Mouse (Mus musculus) MEL-GATA-1-ER (cell line): ENCODE data around the gene Sh3bgrl.
"Not testable (repeated sequence)": the region's sequence is repeated elsewhere in the genome, so short reads cannot be mapped to it uniquely, and the experiment has no call there.

Experiments
- DNase-seq: peaks from one replicate; pipeline ENCODE4 v3.0.0-alpha.2; 2012; ENCODE audit warnings: low read depth; ENCODE audit errors: extremely low read depth

Sh3bgrl gene

DNA sequence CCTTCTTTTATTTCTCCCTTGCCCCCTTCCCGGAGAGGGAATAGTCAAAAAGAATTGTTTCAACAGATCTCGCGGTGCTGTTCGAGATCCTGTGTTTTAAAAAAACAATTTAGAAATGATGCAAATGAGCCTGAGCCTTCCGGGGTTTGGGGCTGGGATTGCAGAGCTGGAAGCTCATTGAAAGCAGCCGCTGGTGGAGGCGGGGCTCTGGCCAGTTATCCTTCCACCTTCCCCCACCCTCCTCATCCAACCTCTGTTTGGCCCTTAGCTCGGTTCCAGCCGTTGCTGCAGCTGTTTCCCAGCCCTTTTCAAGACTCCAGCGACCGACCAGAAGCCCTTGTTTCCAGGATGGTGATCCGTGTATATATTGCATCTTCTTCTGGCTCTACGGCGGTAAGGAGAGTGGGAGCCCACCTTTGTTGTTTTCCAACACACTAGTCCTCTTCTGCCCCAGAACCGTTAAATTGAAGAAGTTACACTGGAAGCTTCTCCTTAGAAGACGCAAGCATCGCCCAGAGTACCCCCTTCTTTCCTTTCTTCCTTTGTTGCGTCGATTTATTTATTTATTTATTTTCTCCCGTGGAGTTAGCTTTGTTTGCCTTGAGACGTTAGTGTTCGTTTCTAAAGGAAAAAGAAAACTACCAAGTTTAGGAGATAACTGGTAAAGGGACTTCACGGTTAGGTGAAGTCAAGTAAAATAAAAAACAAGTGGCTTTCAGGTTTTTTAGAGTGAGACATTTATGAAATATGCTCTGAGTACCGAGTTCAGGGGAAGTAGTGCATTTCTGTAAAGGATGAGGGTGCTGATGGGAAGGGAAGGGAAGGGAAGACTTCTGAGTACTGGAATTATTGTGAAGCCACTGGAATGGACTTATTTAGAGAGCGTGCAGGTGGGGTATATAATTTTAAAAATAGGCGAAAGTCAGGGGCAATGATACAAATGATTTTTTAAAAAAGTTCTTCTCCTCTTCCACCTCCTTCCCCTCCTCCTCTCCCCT is at the start of gene Sh3bgrl:
Gene Sh3bgrl (plus strand): TSS at position 121 of the 998 bp plus-strand sequence.
- DNase-seq: peak; percentile 92

- no peak for DNase-seq
These were observed 47.4 kb upstream of the Sh3bgrl start for GRCm38 (mm10) chrX:109047773-109048172.

DNA sequence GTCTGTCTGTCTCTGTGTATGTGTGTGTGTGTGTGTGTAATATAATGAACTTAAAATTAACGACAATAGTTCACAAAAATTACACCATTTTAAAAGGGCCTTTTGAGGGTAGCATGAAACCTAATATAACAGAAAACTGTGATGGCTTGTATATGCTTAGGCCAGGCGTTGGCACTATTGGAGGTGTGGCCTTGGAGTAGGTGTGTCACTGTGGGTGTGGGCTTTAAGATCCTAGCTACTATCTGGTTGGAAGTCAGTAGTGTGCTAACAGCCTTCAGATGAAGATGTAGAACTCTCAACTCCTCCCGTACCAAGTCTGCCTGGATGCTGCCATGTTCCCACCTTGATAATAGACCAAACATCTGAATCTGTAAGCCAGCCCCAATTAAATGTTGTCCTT is 23.4 kb upstream of the Sh3bgrl start:
- DNase-seq: no peak

GRCm38 (mm10) chrX:109075716-109076115 is 19.4 kb upstream of the Sh3bgrl start:
- no peak for DNase-seq

DNA sequence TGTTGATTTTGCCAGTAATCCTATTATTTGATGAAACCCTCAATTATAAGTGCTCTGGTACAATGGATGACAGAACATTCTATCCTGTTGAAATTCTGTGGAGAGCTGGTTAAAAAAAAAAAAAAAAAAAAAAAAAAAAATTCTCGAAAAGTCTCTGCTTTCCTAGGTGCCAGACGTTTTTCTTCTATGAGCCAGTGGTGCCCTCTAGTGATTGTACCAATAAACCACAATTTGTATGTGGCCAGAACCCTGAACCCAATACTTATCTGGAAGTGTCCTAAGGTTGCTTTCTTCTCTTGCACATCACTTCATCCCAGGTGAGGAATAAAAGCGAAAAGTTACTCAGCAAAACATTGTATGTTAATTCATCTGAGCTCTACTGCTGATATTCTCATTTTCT is 18.8 kb upstream of the Sh3bgrl start:
- no peak for DNase-seq

GRCm38 (mm10) chrX:109079354-109079753 is 15.8 kb upstream of the Sh3bgrl start:
- DNase-seq: not testable (repeated sequence)

- DNase-seq: no peak
These were observed 8.1 kb upstream of the Sh3bgrl start for GRCm38 (mm10) chrX:109087073-109087472.

DNA sequence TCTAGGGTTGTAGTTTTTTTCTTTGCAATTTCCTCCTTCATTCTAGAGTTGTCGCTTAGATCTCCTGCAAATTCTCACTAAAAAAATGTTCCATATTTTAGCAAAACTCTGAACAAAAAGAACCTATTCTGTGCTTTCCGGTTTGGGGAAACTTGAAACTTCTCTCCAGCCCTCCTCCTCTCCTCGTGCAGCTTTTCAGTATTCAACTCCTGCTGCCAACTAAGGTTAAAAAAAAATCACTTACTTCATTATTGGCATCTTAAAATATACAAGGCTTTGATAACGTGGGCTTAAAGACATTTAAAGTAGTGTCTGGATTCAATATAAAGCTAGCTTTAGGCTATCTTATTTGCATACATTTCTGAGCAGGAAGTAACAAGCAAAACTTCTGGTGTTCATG is 365 bp upstream of the Sh3bgrl start:
- DNase-seq: no peak

DNA sequence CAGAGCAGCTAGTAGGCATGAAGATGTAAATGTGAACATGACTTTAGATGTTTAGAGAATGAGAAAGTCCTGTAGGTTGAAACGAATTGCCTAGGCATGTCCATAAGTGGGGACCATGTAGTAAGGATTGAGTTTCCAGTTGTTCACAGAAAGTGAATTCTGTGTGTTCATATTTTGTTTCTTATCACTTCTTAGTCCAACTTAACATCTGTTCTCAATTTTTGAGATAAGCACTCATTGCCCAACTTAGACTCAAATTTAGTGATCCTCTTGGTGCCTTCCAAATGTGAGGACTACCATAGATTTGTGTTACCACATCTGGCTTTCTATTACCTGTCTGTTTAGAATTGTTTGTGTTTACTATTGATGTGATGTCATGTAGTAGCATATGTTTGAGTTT is 3.3 kb downstream of the Sh3bgrl start:
- DNase-seq: no peak

DNA sequence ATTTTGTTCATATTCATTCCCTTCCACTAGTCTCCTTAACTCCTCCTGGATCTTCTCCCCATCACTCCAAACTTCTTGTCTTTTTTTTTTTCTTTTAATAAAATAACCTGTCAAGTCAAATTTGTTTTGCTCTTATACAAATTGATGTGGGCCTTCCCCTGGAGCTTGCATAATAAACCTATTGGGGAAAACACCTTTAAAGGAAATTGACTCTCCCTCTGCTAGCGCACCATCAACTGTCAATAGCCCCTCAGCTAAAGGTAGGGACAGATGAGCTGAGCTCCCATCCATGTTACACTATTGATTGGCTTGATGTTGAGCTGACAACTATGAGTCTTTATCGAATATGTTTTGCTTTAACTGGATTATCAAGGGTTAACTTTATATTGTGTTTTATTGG is 5.3 kb downstream of the Sh3bgrl start:
- DNase-seq: no peak

GRCm38 (mm10) chrX:109108117-109108805 is 13.1 kb downstream of the Sh3bgrl start:
- DNase-seq: no peak

GRCm38 (mm10) chrX:109112885-109113284 is 17.7 kb downstream of the Sh3bgrl start:
- DNase-seq: no peak

- no peak for DNase-seq
These were observed 18.5 kb downstream of the Sh3bgrl start for GRCm38 (mm10) chrX:109113401-109114280.

GRCm38 (mm10) chrX:109119829-109120826 is 25.0 kb downstream of the Sh3bgrl start:
- no peak for DNase-seq

DNA sequence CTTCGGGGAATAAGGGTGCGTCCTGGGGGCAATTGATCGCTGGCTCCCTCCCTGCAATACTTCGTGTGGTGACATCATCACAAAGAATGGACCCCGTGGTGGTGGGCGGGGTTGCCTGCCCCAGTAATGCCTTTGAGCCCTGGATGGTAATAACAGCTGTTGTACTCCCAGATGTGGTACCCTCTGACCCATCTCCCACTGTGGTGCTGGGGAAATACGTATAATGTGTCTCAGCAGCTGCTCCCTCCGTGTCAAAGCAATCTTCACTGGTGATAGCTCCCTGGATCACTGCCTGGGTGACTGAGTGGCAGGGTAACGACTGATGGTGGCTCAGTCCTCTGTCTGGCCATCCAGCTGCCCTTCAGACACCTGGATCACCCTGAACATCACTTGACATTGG is 26.0 kb downstream of the Sh3bgrl start:
- DNase-seq: no peak

DNA sequence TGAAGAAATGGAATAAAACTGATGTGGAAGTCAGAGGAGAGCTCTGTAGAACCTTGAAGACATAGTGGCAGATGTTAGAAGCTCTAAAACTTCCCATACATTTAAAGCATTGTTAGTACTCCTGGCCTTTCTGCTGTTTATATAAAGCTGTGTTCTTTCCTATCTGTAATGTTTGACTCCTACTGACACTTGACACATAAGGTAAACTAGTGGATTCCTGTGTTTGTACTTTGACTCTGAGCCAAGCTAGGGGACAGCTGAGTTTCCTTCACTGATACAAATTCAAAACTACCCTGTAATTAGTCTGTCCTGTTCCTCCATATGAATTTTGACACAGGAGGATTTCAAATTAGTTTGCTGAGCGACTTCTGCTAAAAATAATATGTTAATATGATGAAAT is 27.5 kb downstream of the Sh3bgrl start:
- DNase-seq: no peak

DNA sequence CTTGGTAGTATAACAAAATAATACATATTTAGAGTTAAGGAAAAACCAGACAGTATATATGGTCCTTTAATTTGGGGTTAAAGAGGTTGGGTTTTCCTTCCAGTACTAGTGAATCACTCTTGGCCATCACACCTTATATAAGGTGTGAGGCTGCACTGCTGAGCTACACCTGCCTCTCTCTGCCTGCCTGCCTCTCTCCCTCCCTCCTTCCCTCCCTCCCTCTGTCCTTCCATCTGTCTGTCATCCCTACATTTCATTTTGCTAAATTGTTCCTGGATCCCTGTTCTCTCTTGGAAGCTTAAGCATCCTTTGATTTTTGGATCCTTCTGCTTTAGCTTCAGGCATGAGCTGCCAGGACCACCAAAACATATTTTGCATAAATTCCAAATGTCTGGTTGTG is 28.6 kb downstream of the Sh3bgrl start:
- no peak for DNase-seq

DNA sequence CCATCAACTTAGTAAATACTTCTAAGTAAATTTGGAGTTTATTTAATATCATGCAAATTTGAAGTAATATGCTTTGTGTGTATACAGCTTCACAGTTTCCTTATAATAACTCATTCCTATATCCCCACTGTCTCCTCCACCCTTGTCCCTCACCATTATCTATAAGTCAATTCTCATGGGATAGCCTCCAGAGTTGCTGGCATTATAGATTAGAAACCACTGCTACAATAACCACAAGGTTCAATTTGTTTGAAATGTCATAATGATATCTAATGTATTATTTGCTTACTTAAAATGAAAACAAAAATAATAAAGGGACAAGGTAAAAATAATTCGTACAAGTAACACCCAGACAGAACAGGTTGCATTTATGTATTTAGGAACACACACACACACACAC is 31.7 kb downstream of the Sh3bgrl start:
- no peak for DNase-seq

DNA sequence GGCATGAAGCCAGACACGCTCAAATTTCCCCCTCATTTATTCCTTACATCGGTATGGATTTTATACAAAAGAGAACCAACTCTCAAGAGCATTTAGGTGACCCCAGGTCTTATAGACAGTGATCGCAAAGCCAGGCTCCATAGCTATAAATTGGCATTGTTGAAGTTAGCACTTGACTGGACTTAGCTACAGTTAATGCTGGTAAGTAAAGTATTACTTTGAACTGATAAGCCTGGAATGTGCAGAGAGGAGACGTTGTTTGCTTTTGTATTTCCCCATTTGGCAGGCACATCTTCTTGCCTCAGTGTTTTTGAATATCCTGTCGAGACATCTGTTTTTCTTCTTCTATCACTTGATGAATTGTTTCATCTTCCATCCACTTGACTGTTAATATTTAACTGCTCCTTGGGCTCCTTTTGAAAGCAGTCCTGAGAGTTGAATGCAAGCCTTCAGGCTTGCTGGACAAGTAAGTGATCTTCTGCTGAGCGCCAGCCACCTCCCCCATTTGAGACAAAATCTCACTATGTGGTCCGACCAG is 32.5 kb downstream of the Sh3bgrl start:
- peak; percentile 76 for DNase-seq

GRCm38 (mm10) chrX:109130066-109130465 is 34.9 kb downstream of the Sh3bgrl start:
- DNase-seq: no peak
